Mouse (Mus musculus): ENCODE data around the gene Pparg.

GRCm38 (mm10) chr6:115440231-115441006, 79.7 kb downstream of the Pparg start:
- TF ChIP-seq CEBPB (IDR thresholded peaks at IDR 0.05; ENCODE audit: low read depth) = no peak
- no peak for TF ChIP-seq CTCF (IDR thresholded peaks at IDR 0.05; ENCODE audit: control insufficient read depth, insufficient read depth, insufficient read length)
- no peak for TF ChIP-seq MYOD1 (IDR thresholded peaks at IDR 0.05; ENCODE audit: control insufficient read depth, insufficient read length, low read depth)
- TF ChIP-seq MYOG (IDR thresholded peaks at IDR 0.05; ENCODE audit: control insufficient read depth, extremely low read depth, insufficient read length) = no peak
- TF ChIP-seq USF1 (IDR thresholded peaks at IDR 0.05; ENCODE audit: low read depth) = no peak
